Mouse (Mus musculus) lung, adult 2 months (tissue): Measurements from ENCODE around the gene Fez2.

Source experiments
- CTCF ChIP-seq: fragments of 200-500 bp; IDR thresholded peaks from 2 replicates; pipeline ENCODE4 v1.5.1; 2011; ENCODE audit warnings: mild to moderate bottlenecking, low read length, control low read depth; ENCODE audit not compliant: insufficient read depth
- POLR2A ChIP-seq: fragments of 200-500 bp; IDR thresholded peaks from 2 replicates; pipeline ENCODE4 v1.6.1; 2011; ENCODE audit warnings: low read depth, mild to moderate bottlenecking, control low read depth, low read length, borderline replicate concordance; ENCODE audit errors: extremely low read depth

DNA sequence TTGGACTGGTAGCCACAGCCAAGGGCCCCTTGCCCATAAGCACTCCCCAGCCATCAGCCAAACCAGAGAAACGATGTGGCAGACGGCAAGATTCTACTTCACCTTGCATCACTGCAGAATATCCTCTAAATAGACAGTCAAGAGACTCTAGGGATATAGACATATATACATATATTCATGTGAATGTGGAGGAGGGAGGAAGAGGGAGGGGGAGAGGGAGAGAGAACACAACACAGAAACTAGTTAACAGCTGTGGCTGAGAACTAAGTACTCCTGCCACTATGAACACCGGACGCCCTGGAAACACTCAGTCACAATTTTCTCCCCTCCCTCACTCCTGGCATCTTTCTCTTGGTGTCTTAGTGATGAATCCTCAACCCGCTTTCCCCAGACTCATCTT is 28.4 kb downstream of the Fez2 start:
- TF ChIP-seq POLR2A (no peak), CTCF (no peak)
